Mouse (Mus musculus) C2C12 (cell line): ENCODE results near the gene Hps5. TPM values are rescaled to one million over a fixed set of nuclear protein-coding genes. Genes with fewer than 3 reads are reported as not detected.
"Not testable (repeated sequence)": the region's sequence is repeated elsewhere in the genome, so short reads cannot be mapped to it uniquely, and the experiment has no call there.

Experiments used
- H3K27me3 ChIP-seq: one replicate; pipeline ENCODE4 v1.6.1; 2011; ENCODE audit not compliant: control insufficient read depth, insufficient read depth, insufficient read length
- H3K36me3 ChIP-seq: one replicate; pipeline ENCODE4 v1.6.1; 2011; ENCODE audit not compliant: control insufficient read depth, insufficient read depth
- H3K4me3 ChIP-seq: one replicate; pipeline ENCODE4 v1.5.1; 2011; ENCODE audit warnings: mild to moderate bottlenecking, control low read depth; ENCODE audit not compliant: poor library complexity, insufficient read depth, severe bottlenecking
- H3K79me2 ChIP-seq: one replicate; pipeline ENCODE4 v1.6.1; 2011; ENCODE audit not compliant: control insufficient read depth, insufficient read depth
- H3K79me3 ChIP-seq: one replicate; pipeline ENCODE4 v1.6.1; 2011; ENCODE audit warnings: low read depth, control low read depth
- H3ac ChIP-seq: one replicate; pipeline ENCODE3; 2011; ENCODE audit warnings: low read depth; ENCODE audit not compliant: control insufficient read depth, insufficient read length
- CEBPB ChIP-seq: IDR thresholded peaks from one replicate; pipeline ENCODE4 v1.6.1; 2011; ENCODE audit warnings: low read depth, mild to moderate bottlenecking, control low read depth, moderate library complexity
- CTCF ChIP-seq: IDR thresholded peaks from one replicate; pipeline ENCODE4 v1.5.1; 2011; ENCODE audit not compliant: control insufficient read depth, insufficient read depth, insufficient read length
- FOSL1 ChIP-seq: IDR thresholded peaks from one replicate; pipeline ENCODE4 v1.8.0; 2011; ENCODE audit warnings: mild to moderate bottlenecking, low read length; ENCODE audit not compliant: poor library complexity, insufficient read depth, severe bottlenecking
- MAX ChIP-seq: IDR thresholded peaks from one replicate; pipeline ENCODE4 v1.6.1; 2011; ENCODE audit warnings: mild to moderate bottlenecking, control low read depth
- MYOD1 ChIP-seq: IDR thresholded peaks from one replicate; pipeline ENCODE4 v1.6.1; 2011; ENCODE audit warnings: low read depth; ENCODE audit not compliant: control insufficient read depth, insufficient read length
- MYOG ChIP-seq: IDR thresholded peaks from one replicate; pipeline ENCODE4 v1.6.1; 2011; ENCODE audit not compliant: control insufficient read depth, insufficient read length; ENCODE audit errors: extremely low read depth
- USF1 ChIP-seq: IDR thresholded peaks from one replicate; pipeline ENCODE4 v1.6.1; 2011; ENCODE audit warnings: low read depth, mild to moderate bottlenecking, control low read depth, moderate library complexity
- polyA plus RNA-seq: library from polyadenylated mRNA; unstranded; fragments of >200 nt; fragmentation: generic; extraction: Trizol; gene quantifications from one replicate; pipeline ENCODE4 v1.2.1, GENCODE M21; 2012; ENCODE audit warnings: missing spikeins

The Hps5 gene
- polyA plus RNA-seq, 1 experiment = 8.3 TPM

DNA sequence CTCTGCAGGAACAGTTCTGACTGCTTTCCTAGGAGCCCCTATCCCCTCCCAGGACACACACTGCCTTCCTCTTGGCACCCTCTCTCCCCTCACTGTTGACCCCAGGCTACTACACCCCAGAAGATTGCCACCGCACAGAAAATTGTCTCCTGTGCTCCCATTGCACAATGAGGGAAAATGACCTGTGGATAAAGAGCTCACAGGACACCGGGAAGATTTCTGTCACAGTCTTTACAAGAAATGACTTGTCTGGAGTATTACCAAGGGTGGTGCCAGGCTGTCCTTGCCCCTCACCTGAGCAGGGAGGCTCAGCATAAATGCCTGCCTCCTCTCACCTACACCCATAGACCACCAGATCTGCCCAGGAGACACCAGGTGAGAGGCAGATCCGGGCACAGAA is 44.4 kb downstream of the Hps5 start, which contains the start of gene Saa2:
Gene Saa2 (plus strand): TSS at position 301 of the 400 bp plus-strand sequence.
- Histone ChIP-seq H3K27me3 (no peaks in the 10 kb centered on the region), H3K79me2 (no peaks in the 10 kb centered on the region), H3K36me3 (no peaks in the 10 kb centered on the region), H3K79me3 (no peaks in the 10 kb centered on the region), H3K4me3 (no peak within 1 kb of the TSS), H3ac (no peak within 1 kb of the TSS)
- TF ChIP-seq CEBPB (no peak), MAX (no peak), USF1 (no peak), MYOG (no peak), MYOD1 (no peak), CTCF (no peak), FOSL1 (no peak)

DNA sequence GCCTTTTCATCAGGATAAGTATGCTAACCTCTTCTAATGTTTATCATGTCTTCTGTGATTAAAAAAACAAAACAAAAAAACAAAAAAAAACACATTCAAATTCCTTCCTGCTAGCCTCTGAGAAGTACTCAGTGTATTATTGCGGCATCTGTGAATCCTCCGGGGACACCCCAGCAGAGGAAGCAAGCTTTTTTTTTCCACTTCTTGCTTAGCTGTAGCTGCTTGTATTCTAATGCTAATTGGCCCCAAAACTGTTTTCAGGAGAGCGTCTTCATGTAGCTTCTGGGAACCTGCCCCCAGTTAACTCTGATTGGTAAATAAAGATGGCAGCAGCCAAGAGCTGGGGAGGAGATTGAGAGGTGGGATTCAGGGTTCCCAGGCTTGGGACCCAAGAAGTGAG is 47.4 kb downstream of the Hps5 start:
- TF ChIP-seq USF1 = no peak
- no peak overlapping the region for H3ac ChIP-seq
- H3K79me2 ChIP-seq = no peaks in the 10 kb centered on the region
- H3K4me3 ChIP-seq = no peak overlapping the region
- H3K79me3 ChIP-seq = no peaks in the 10 kb centered on the region
- no peaks in the 10 kb centered on the region for H3K27me3 ChIP-seq
- no peaks in the 10 kb centered on the region for H3K36me3 ChIP-seq

DNA sequence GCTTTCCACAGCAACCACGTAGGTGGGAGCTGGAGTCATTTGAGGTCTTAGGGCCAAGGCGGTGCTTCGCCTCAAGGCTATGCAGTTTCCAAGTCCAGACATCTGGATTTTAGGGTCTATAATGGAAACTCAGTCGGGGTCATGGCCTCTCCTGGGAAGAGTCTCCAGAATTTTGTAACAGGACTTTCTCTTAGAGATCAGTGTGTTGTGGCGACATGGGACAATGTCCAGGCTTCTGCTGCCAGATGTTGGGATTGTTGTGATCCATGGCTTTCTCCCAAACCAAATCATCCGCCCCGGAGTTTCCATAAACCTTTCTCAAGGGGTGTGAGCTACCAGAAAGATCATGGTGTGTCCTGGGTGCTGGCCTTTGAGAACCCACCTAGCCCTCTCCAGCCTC is 49.5 kb downstream of the Hps5 start:
- Histone ChIP-seq H3K4me3 (no peak overlapping the region), H3K79me2 (no peaks in the 10 kb centered on the region), H3K36me3 (no peaks in the 10 kb centered on the region), H3K79me3 (no peaks in the 10 kb centered on the region), H3ac (no peak overlapping the region), H3K27me3 (no peaks in the 10 kb centered on the region)
- TF ChIP-seq MAX (no peak), CTCF (no peak), CEBPB (no peak), MYOD1 (no peak), FOSL1 (no peak), USF1 (no peak), MYOG (no peak)

DNA sequence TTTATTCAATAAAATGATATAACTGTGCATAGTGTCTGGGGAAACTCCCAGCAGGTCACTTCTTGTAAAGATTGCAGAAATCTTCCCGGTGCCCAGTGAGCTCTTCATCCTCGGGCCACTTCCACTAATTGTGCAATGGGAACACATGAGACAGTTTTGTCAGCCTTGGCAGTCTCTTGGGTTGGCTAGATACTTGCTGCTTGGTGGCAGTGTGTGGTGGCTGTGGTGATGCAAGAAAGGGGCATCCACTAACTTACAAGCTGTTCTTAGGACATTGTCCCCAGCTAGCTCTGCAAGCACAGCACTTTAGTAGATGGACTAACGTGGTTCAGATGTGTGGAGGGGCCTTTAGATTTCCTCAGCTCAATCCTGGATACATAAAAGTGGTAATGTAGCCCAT is 50.0 kb downstream of the Hps5 start:
- Histone ChIP-seq H3K36me3 (no peaks in the 10 kb centered on the region), H3K79me2 (no peaks in the 10 kb centered on the region), H3K79me3 (no peaks in the 10 kb centered on the region), H3K27me3 (no peaks in the 10 kb centered on the region), H3K4me3 (no peak overlapping the region), H3ac (no peak overlapping the region)
- TF ChIP-seq MAX (no peak), MYOD1 (no peak)

DNA sequence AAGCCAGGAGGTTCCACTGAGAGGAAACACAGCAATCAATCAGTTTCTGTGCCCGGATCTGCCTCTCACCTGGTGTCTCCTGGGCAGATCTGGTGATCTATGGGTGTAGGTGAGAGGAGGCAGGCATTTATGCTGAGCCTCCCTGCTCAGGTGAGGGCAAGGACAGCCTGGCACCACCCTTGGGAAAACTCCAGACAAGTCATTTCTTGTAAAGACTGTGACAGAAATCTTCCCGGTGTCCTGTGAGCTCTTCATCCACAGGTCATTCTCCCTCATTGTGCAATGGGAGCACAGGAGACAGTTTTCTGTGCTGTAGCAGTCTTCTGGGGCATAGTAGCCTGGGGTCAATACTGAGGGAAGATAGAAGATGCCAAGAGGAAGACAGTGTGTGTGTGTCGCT is 53.0 kb downstream of the Hps5 start, which contains the start of gene Saa1:
Gene Saa1 (minus strand): TSS at position 101 of the 400 bp plus-strand sequence.
- H3K4me3 ChIP-seq, H3K27me3 ChIP-seq, H3K36me3 ChIP-seq, H3ac ChIP-seq, H3K79me3 ChIP-seq, H3K79me2 ChIP-seq: not testable (repeated sequence)

DNA sequence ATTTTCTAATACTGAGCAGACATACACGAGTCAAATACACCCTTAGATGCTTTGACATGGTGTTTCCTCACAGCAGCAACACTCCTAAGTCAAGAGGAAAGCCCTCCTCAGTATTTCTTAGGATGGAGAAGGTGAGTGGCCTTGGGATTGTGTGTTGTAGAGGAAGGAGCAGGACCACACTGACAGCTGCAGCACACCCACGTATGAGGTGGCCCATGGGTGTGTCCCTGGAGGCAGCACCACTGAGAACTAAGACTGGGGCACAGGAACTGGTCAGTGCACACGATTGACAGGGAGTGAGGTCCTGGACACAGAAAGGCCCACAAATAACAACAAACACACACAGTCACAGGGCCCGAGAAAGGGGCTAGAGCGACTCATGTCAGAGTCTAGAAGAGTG is 55.8 kb downstream of the Hps5 start:
- not testable (repeated sequence) for H3K4me3 ChIP-seq, H3K79me3 ChIP-seq
- peak; percentile 23 for TF ChIP-seq MYOD1

More for the DNA sequence above, 55.8 kb downstream of the Hps5 start:
- H3K27me3 ChIP-seq, H3K79me2 ChIP-seq, H3ac ChIP-seq, H3K36me3 ChIP-seq: not testable (repeated sequence)
